Mouse (Mus musculus) liver, embryonic 16.5 days (tissue): ENCODE measurements at regions not wholly inside any gene's neighbourhood (a gene's known extent, or its start where the extent isn't known, plus 50 kb on each side); places are given as distances from the start of the nearest gene placed in this dataset.

ENCODE experiments used
- ATAC-seq: fragments of 200-750 bp; cut with Nextera tagmentation; 2 replicates; pipeline ENCODE4 v1.8.0; 2017; ENCODE audit warnings: low read depth, mild to moderate bottlenecking, moderate number of reproducible peaks, moderate library complexity
- H3K27ac ChIP-seq: fragments of 300-500 bp; sonication (generic); 2 replicates; pipeline ENCODE4 v1.5.1; 2014; ENCODE audit warnings: mild to moderate bottlenecking, low read length
- H3K27me3 ChIP-seq: fragments of 300-500 bp; sonication (generic); 2 replicates; pipeline ENCODE4 v1.6.1; 2014; ENCODE audit warnings: low read depth, low read length, mixed read lengths; ENCODE audit not compliant: control insufficient read depth, insufficient read depth
- H3K36me3 ChIP-seq: fragments of 300-500 bp; sonication (generic); 2 replicates; pipeline ENCODE4 v1.6.1; 2014; ENCODE audit warnings: mild to moderate bottlenecking; ENCODE audit not compliant: control insufficient read depth, insufficient read depth
- H3K4me1 ChIP-seq: fragments of 300-500 bp; sonication (generic); 2 replicates; pipeline ENCODE4 v1.6.1; 2014; ENCODE audit warnings: low read depth, low read length, mixed read lengths; ENCODE audit not compliant: control insufficient read depth
- H3K4me2 ChIP-seq: fragments of 300-500 bp; sonication (generic); 2 replicates; pipeline ENCODE4 v1.6.1; 2014; ENCODE audit warnings: low read depth, low read length, mixed read lengths
- H3K4me3 ChIP-seq: fragments of 300-500 bp; sonication (generic); 2 replicates; pipeline ENCODE4 v1.5.1; 2014; ENCODE audit warnings: low read depth, mild to moderate bottlenecking, low read length
- H3K9ac ChIP-seq: fragments of 300-500 bp; sonication (generic); 2 replicates; pipeline ENCODE4 v1.6.1; 2014; ENCODE audit warnings: low read depth, low read length
- H3K9me3 ChIP-seq: fragments of 300-500 bp; sonication (generic); replicated peaks from 2 replicates; pipeline ENCODE4 v1.6.1; 2016; ENCODE audit warnings: low read length; ENCODE audit not compliant: control insufficient read depth
- WGBS: fragments of 180-500 bp; shearing (Covaris S2); extraction: QIAGEN DNeasy Blood & Tissue Kit; methylation state at CpG from one replicate; pipeline ENCODE4 v1.1.7; 2014; ENCODE audit not compliant: insufficient replicate concordance; 5-methylcytosine and 5-hydroxymethylcytosine counted together

DNA sequence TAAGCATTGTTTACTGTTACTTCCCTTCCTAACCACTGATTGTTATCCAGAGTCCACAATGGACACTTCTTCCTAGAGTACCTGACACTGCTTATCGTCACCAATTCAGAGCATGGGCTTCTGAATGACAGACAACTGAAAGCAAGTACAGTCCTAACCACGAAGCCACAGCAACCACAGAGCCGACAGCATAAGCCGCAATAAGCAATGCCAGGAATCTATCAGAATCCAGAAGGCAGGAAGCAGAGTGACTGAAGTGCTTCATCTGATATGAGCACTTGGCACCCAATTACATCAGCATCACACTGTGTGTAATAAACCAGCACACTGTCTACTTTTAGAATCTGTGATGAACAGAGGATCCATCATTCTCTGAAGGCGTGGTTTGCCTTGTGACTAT, 237.0 kb upstream of the Adcy2 start:
- Histone ChIP-seq H3K27ac (no peak overlapping the region), H3K9ac (no peak overlapping the region), H3K27me3 (no peaks in the 10 kb centered on the region), H3K9me3 (no peaks in the 10 kb centered on the region; the same call in none of the 2 replicates), H3K4me2 (no peak overlapping the region), H3K4me1 (no peaks in the 10 kb centered on the region), H3K36me3 (no peaks in the 10 kb centered on the region), H3K4me3 (no peak overlapping the region)
- no peak for ATAC-seq
- WGBS = 12% methylated on average over 5 of the region's 5 CpGs

GRCm38 (mm10) chr13:69237918-69238317, 238.6 kb upstream of the Adcy2 start:
- Histone ChIP-seq H3K27ac (no peak overlapping the region), H3K9me3 (no peaks in the 10 kb centered on the region), H3K4me2 (no peak overlapping the region), H3K4me1 (no peaks in the 10 kb centered on the region), H3K27me3 (no peaks in the 10 kb centered on the region), H3K4me3 (no peak overlapping the region), H3K9ac (no peak overlapping the region), H3K36me3 (no peaks in the 10 kb centered on the region)
- 67% methylated on average over 3 of the region's 3 CpGs for WGBS
- ATAC-seq = no peak

DNA sequence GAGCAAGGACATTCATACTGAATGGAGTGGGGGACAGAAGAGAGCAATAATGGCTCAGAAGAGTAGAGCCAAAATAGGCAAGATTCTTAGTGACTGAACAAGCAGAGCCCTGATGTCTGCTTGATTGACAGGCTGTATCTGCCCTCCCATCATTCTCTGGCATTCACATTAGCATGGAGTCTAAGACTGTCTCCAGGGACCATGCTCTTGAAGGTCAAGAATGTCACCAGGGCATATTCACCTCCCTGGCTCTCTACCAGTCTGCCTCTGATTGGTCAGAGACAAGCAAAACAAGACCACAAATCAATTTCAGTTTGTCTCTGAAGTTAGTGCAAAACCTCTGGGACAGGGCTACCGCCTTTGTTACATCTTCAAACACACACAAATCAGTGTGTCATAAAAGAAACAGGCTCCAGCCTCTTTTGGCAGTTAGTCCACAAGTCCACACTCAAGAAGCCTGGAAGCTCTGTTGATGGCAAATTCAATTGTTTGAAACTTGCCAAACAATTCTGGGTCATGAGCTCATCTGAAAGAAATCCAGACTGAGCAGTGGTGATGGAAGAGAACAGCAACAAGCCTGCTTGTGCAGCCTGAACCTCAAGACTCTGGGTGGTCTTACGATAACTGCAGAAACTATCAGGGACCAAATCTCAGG, 240.0 kb upstream of the Adcy2 start:
- Histone ChIP-seq H3K4me1 (no peaks in the 10 kb centered on the region), H3K4me3 (no peak overlapping the region), H3K9ac (no peak overlapping the region), H3K27ac (no peak overlapping the region), H3K9me3 (no peaks in the 10 kb centered on the region), H3K36me3 (no peaks in the 10 kb centered on the region), H3K27me3 (no peaks in the 10 kb centered on the region), H3K4me2 (no peak overlapping the region)
- ATAC-seq = no peak
- WGBS = 57% methylated on average over 2 of the region's 2 CpGs

GRCm38 (mm10) chr13:69242544-69243296, 243.4 kb upstream of the Adcy2 start:
- Histone ChIP-seq H3K9me3 (no peaks in the 10 kb centered on the region), H3K4me3 (no peak overlapping the region), H3K27ac (no peak overlapping the region), H3K9ac (no peak overlapping the region), H3K4me1 (no peaks in the 10 kb centered on the region), H3K4me2 (no peak overlapping the region), H3K36me3 (no peaks in the 10 kb centered on the region), H3K27me3 (no peaks in the 10 kb centered on the region)
- WGBS = 61% methylated on average over 14 of the region's 14 CpGs
- ATAC-seq = no peak

DNA sequence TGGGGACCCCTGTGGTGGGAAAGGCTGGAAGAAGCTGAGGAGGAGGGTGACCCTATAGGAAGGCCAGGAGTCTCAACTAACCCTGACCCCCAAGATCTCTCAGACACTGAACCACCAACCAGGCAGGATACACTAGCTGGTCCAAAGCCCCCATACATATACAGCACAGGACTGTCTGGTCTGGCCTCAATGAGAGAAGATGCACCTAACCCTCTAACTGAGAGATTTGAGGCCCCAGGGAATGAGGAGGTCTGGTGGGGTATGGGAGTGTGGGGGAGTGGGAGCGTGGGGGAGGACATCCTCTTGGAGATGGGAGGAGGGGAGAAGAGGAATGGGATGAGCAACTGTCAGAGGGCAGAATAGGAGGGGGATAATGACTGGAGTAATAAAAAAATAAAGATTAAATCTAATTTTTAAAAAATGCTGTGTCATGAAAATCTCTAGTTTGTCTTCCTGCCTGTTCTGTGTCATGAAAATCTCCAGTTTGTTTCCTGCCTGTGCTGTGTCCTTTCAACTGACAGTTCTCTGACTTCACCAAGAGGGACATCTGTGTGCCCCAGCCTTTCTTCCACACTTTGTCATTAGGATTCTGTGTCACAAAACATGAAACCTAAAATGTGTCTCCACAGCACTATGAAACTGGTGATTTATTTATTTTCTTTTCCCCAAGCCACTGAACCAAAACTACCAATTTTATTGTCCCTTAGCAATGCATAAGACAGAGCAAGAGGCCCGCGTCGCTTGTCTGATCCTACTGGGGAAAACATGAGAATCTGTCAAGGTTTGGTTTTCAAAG, 251.2 kb upstream of the Adcy2 start:
- Histone ChIP-seq H3K27ac (no peak overlapping the region), H3K4me2 (no peak overlapping the region), H3K4me1 (no peaks in the 10 kb centered on the region), H3K36me3 (no peaks in the 10 kb centered on the region), H3K27me3 (no peaks in the 10 kb centered on the region), H3K4me3 (no peak overlapping the region), H3K9ac (no peak overlapping the region), H3K9me3 (no peaks in the 10 kb centered on the region)
- ATAC-seq = no peak
- 60% methylated on average over 4 of the region's 4 CpGs for WGBS

DNA sequence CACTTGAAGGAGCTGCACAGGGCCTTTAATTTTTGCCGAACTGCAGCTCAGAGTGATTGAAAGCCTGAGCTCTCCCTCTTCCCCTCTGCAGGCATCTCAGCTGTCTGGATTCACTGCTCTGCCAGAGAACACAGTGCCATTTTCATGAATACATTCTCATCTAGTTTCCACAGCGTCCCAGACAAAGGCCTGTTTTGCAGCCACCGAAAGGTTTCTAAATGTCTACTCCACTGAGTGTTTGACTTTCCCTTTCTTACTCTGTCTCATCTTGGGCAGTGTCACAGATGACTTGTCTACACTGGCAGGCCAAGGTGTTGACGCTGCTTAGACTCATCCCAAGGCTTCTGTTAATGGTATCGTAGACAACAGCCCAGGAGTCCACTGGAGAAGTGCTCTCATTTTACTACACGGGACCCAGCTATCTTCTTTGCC, 251.8 kb upstream of the Adcy2 start:
- WGBS = 63% methylated on average over 6 of the region's 6 CpGs
- no peaks in the 10 kb centered on the region for H3K27me3 ChIP-seq
- no peaks in the 10 kb centered on the region for H3K4me1 ChIP-seq
- no peak for ATAC-seq
- no peaks in the 10 kb centered on the region for H3K36me3 ChIP-seq
- H3K9me3 ChIP-seq = no peaks in the 10 kb centered on the region
- H3K27ac ChIP-seq = no peak overlapping the region
- H3K9ac ChIP-seq = no peak overlapping the region
- H3K4me2 ChIP-seq = no peak overlapping the region
- H3K4me3 ChIP-seq = no peak overlapping the region

DNA sequence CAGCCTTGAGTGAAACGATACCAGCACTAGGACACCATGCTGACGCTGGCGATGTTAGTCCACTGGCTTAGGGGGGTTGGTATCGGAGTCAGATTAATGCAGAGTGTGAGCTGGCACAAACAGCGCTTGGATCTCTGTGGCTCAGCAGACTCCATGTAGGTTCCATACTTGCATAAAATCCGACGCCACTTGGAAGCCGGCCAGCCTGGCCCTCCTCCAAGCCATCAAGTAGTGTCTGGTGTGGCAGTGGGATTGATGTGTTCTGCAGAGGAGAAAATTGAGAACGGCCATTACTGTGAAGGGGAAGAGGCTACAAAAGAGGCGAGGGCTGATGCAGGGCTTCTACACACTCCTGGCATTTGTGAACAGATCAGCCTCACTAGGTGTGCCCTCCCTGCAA, 253.0 kb upstream of the Adcy2 start:
- H3K27ac ChIP-seq = no peak overlapping the region
- WGBS = 69% methylated on average over 10 of the region's 10 CpGs
- no peak overlapping the region for H3K4me2 ChIP-seq
- ATAC-seq = no peak
- no peaks in the 10 kb centered on the region for H3K4me1 ChIP-seq
- H3K4me3 ChIP-seq = no peak overlapping the region
- no peaks in the 10 kb centered on the region for H3K27me3 ChIP-seq
- no peaks in the 10 kb centered on the region for H3K9me3 ChIP-seq
- no peaks in the 10 kb centered on the region for H3K36me3 ChIP-seq
- no peak overlapping the region for H3K9ac ChIP-seq

GRCm38 (mm10) chr13:69260485-69260884, 261.1 kb upstream of the Adcy2 start:
- H3K4me1 ChIP-seq = no peaks in the 10 kb centered on the region
- H3K4me3 ChIP-seq = no peak overlapping the region
- no peaks in the 10 kb centered on the region for H3K9me3 ChIP-seq
- no peak overlapping the region for H3K4me2 ChIP-seq
- H3K27ac ChIP-seq = no peak overlapping the region
- whole genome bisulfite sequencing = 55% methylated on average over 5 of the region's 5 CpGs
- ATAC-seq = no peak
- H3K9ac ChIP-seq = no peak overlapping the region
- no peaks in the 10 kb centered on the region for H3K36me3 ChIP-seq
- no peaks in the 10 kb centered on the region for H3K27me3 ChIP-seq

DNA sequence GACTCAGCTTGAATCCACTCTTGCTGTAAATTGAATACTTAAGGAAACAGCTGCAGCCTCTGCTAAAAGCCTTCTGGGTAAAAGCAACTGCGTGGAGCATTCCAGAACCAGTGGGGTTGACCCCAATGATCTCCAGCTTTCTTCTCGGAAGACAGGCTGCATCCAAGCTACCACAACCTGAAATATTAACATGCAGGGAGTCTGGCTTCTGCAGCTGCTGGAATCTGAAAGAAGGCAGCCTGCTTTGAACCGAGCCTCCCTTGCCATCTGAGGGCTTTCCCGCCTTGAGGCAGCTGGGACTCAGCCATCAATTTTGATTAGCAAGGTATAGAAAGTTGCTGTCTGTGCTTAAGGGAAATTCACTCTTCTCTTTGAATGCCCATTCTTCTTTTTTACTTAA, 261.6 kb upstream of the Adcy2 start:
- no peak for ATAC-seq
- 57% methylated on average over 4 of the region's 4 CpGs for WGBS
- H3K9ac ChIP-seq = no peak overlapping the region

More for the DNA sequence above, 261.6 kb upstream of the Adcy2 start:
- Histone ChIP-seq H3K9me3 (no peaks in the 10 kb centered on the region), H3K4me3 (no peak overlapping the region), H3K36me3 (no peaks in the 10 kb centered on the region), H3K4me1 (no peaks in the 10 kb centered on the region), H3K27me3 (no peaks in the 10 kb centered on the region), H3K4me2 (no peak overlapping the region), H3K27ac (no peak overlapping the region)
